15 mouse cellular contexts compared by ENCODE assay signal in genomic region chr8:87926098-87926890, GRCm38 (mm10). TPM values are rescaled to one million over a fixed set of nuclear protein-coding genes. Genes with fewer than 3 reads are reported as not detected.
DNase-seq lines count a peak whose midpoint lies in the region; ATAC-seq lines count a peak whose summit lies in the region.
"Had no signal": no experiment of that assay in that cellular context is flagged by ENCODE, and none has a peak within 500 bp of the region (broad histone marks: within the 10 kb centered on the region; RNA-seq: fewer than 3 reads in every experiment).

No protein-coding gene starts in this region.

- no peak for ATAC-seq in forebrain, embryonic 12.5 days (ENCODE audit: low FRiP score)
- ATAC-seq in forebrain, embryonic 16.5 days = no peak
- ATAC-seq in lung, embryonic 16.5 days (ENCODE audit: low read depth) = no peak
- ATAC-seq in embryonic facial prominence, embryonic 11.5 days (replicated peaks; ENCODE audit: insufficient number of reproducible peaks, low FRiP score, low TSS enrichment, low read depth) = no peak
- ATAC-seq in midbrain, embryonic 15.5 days (replicated peaks) = no peak
- ATAC-seq: activated CD4-positive, CD25-positive, alpha-beta regulatory T cell, adult 4 months had no signal

- no peak for DNase-seq in lung, postnatal 25 days (ENCODE audit: low spot score)
- DNase-seq in embryonic facial prominence, embryonic 11.5 days (ENCODE audit: low spot score) = no peak
- no peak for DNase-seq in frontal cortex, postnatal 36 days (ENCODE audit: low spot score in 2 of 2)
- DNase-seq in ovary, postnatal 14 days (ENCODE audit: low spot score) = no peak
- DNase-seq: right cerebral cortex, postnatal 25 days; thymus, postnatal 14 days had no signal

- H3K9me3 ChIP-seq in forebrain, embryonic 12.5 days = no peaks in the 10 kb centered on the region
- H3K9me3 ChIP-seq in forebrain, embryonic 16.5 days (ENCODE audit: control insufficient read depth, low read length) = no peaks in the 10 kb centered on the region
- no peaks in the 10 kb centered on the region for H3K9me3 ChIP-seq in lung, embryonic 16.5 days (ENCODE audit: control insufficient read depth, low read length)
- no peaks in the 10 kb centered on the region for H3K9me3 ChIP-seq in embryonic facial prominence, embryonic 11.5 days (replicated peaks; ENCODE audit: control insufficient read depth, low read length)
- no peaks in the 10 kb centered on the region for H3K9me3 ChIP-seq in midbrain, embryonic 15.5 days

- H3K4me1 ChIP-seq in forebrain, embryonic 12.5 days = peaks cover 46% of the 10 kb centered on the region
- H3K4me1 ChIP-seq in forebrain, embryonic 16.5 days (replicated peaks; ENCODE audit: control insufficient read depth, insufficient read depth, low read length) = peaks cover 9% of the 10 kb centered on the region
- peaks cover 21% of the 10 kb centered on the region for H3K4me1 ChIP-seq in lung, embryonic 16.5 days (replicated peaks; ENCODE audit: control insufficient read depth, insufficient read depth, low read length)
- H3K4me1 ChIP-seq in embryonic facial prominence, embryonic 11.5 days (ENCODE audit: control insufficient read depth, insufficient read depth, low read length) = peaks cover 13% of the 10 kb centered on the region
- H3K4me1 ChIP-seq in midbrain, embryonic 15.5 days = peaks cover 19% of the 10 kb centered on the region; the same call in 1 of the 2 replicates

- 0 out of 2 replicates have a peak, but pooled peaks cover 3% of the 10 kb centered on the region for H3K36me3 ChIP-seq in forebrain, embryonic 12.5 days (replicated peaks)
- no peaks in the 10 kb centered on the region for H3K36me3 ChIP-seq in forebrain, embryonic 16.5 days (ENCODE audit: control insufficient read depth, insufficient read depth)
- no peaks in the 10 kb centered on the region for H3K36me3 ChIP-seq in lung, embryonic 16.5 days (ENCODE audit: control insufficient read depth, insufficient read depth, low read length)
- H3K36me3 ChIP-seq in embryonic facial prominence, embryonic 11.5 days (replicated peaks; ENCODE audit: control insufficient read depth, insufficient read depth, low read depth, low read length) = no peaks in the 10 kb centered on the region
- no peaks in the 10 kb centered on the region for H3K36me3 ChIP-seq in midbrain, embryonic 15.5 days (replicated peaks)

- WGBS in forebrain, embryonic 12.5 days = 74% methylated on average over 7 of the region's 7 CpGs
- 61% methylated on average over 7 of the region's 7 CpGs for WGBS in forebrain, embryonic 16.5 days
- 58% methylated on average over 7 of the region's 7 CpGs for WGBS in lung, embryonic 16.5 days
- WGBS in embryonic facial prominence, embryonic 11.5 days = 63% methylated on average over 7 of the region's 7 CpGs
- WGBS in midbrain, embryonic 15.5 days = 64% methylated on average over 7 of the region's 7 CpGs

- H3K27ac ChIP-seq in forebrain, embryonic 12.5 days = 0 out of 2 replicates have a peak overlapping the region, but pooled peaks have one; percentile 6
- no peak overlapping the region; the same call in 1 of the 2 replicates for H3K27ac ChIP-seq in forebrain, embryonic 16.5 days (ENCODE audit: low read length)
- peak overlapping the region; percentile 47 for H3K27ac ChIP-seq in lung, embryonic 16.5 days (ENCODE audit: low read length)
- H3K27ac ChIP-seq in embryonic facial prominence, embryonic 11.5 days (replicated peaks; ENCODE audit: low read depth, low read length) = 0 out of 2 replicates have a peak overlapping the region, but pooled peaks have one; percentile 16
- H3K27ac ChIP-seq in midbrain, embryonic 15.5 days = peak overlapping the region; percentile 48; the same call in 1 of the 2 replicates
- H3K27ac ChIP-seq: liver, embryonic 14.5 days had no signal

- H3K4me2 ChIP-seq in forebrain, embryonic 12.5 days = no peak overlapping the region
- no peak overlapping the region for H3K4me2 ChIP-seq in forebrain, embryonic 16.5 days (ENCODE audit: low read length)
- no peak overlapping the region for H3K4me2 ChIP-seq in lung, embryonic 16.5 days (ENCODE audit: low read depth, low read length)
- no peak overlapping the region for H3K4me2 ChIP-seq in embryonic facial prominence, embryonic 11.5 days (ENCODE audit: low read depth, low read length)
- no peak overlapping the region for H3K4me2 ChIP-seq in midbrain, embryonic 15.5 days

- no peaks in the 10 kb centered on the region for H3K27me3 ChIP-seq in forebrain, embryonic 12.5 days
- H3K27me3 ChIP-seq in forebrain, embryonic 16.5 days (replicated peaks; ENCODE audit: control insufficient read depth, insufficient read depth, low read length) = no peaks in the 10 kb centered on the region
- H3K27me3 ChIP-seq in lung, embryonic 16.5 days (ENCODE audit: control insufficient read depth, insufficient read depth, low read depth, low read length) = no peaks in the 10 kb centered on the region
- H3K27me3 ChIP-seq in embryonic facial prominence, embryonic 11.5 days (ENCODE audit: control insufficient read depth, insufficient read depth, low read length) = no peaks in the 10 kb centered on the region
- H3K27me3 ChIP-seq in midbrain, embryonic 15.5 days (replicated peaks) = no peaks in the 10 kb centered on the region
- H3K27me3 ChIP-seq: CH12.LX had no signal

- no peak overlapping the region for H3K4me3 ChIP-seq in forebrain, embryonic 12.5 days (replicated peaks)
- H3K4me3 ChIP-seq in forebrain, embryonic 16.5 days (replicated peaks; ENCODE audit: low read length) = no peak overlapping the region
- no peak overlapping the region for H3K4me3 ChIP-seq in lung, embryonic 16.5 days (ENCODE audit: low read length)
- H3K4me3 ChIP-seq in embryonic facial prominence, embryonic 11.5 days (ENCODE audit: low read depth, low read length) = no peak overlapping the region
- no peak overlapping the region for H3K4me3 ChIP-seq in midbrain, embryonic 15.5 days
- H3K4me3 ChIP-seq: erythroblast, embryonic 14.5 days; myocyte had no signal

- no peak overlapping the region for H3K9ac ChIP-seq in forebrain, embryonic 12.5 days
- no peak overlapping the region for H3K9ac ChIP-seq in forebrain, embryonic 16.5 days (replicated peaks; ENCODE audit: low read depth, low read length)
- H3K9ac ChIP-seq in lung, embryonic 16.5 days (ENCODE audit: low read length) = no peak overlapping the region
- H3K9ac ChIP-seq in embryonic facial prominence, embryonic 11.5 days (replicated peaks; ENCODE audit: low read length) = no peak overlapping the region
- no peak overlapping the region for H3K9ac ChIP-seq in midbrain, embryonic 15.5 days
- H3K9ac ChIP-seq: liver, embryonic 14.5 days had no signal

RNA-seq across cellular contexts. Expression of gene Zfp423, which starts 33.1 kb away (rescaled TPM):
- 35.0 and 36.6 TPM in 2 replicates for polyA plus RNA-seq in forebrain, embryonic 12.5 days (2016; fragmentation: Nextera tagmentation; extraction: Ambion mirVana)
- 13.3 and 20.6 TPM in 2 replicates for polyA plus RNA-seq in forebrain, embryonic 16.5 days (2015; fragmentation: Nextera tagmentation; extraction: Ambion mirVana)
- 5.8 and 7.5 TPM in 2 replicates for polyA plus RNA-seq in lung, embryonic 16.5 days (2015; fragmentation: Nextera tagmentation; extraction: Ambion mirVana)
- 25.4 and 30.4 TPM in 2 replicates for polyA plus RNA-seq in embryonic facial prominence, embryonic 11.5 days (2014; fragmentation: Nextera tagmentation; extraction: Ambion mirVana)
- 35.1 and 35.7 TPM in 2 replicates for polyA plus RNA-seq in midbrain, embryonic 15.5 days (2015; fragmentation: Nextera tagmentation; extraction: Ambion mirVana)
- polyA plus RNA-seq: activated CD4-positive, CD25-positive, alpha-beta regulatory T cell, adult 4 months; erythroblast, embryonic 14.5 days had no signal
